Mouse (Mus musculus) C2C12 (cell line): ENCODE measurements around the gene Pla2g10.
"Not testable (repeated sequence)": the region's sequence is repeated elsewhere in the genome, so short reads cannot be mapped to it uniquely, and the experiment has no call there.

Experiments
- CEBPB ChIP-seq: IDR thresholded peaks from one replicate; pipeline ENCODE4 v1.6.1; 2011; ENCODE audit warnings: low read depth, mild to moderate bottlenecking, control low read depth, moderate library complexity
- CTCF ChIP-seq: IDR thresholded peaks from one replicate; pipeline ENCODE4 v1.5.1; 2011; ENCODE audit not compliant: control insufficient read depth, insufficient read depth, insufficient read length
- FOSL1 ChIP-seq: IDR thresholded peaks from one replicate; pipeline ENCODE4 v1.8.0; 2011; ENCODE audit warnings: mild to moderate bottlenecking, low read length; ENCODE audit not compliant: poor library complexity, insufficient read depth, severe bottlenecking
- MYOD1 ChIP-seq: IDR thresholded peaks from one replicate; pipeline ENCODE4 v1.6.1; 2011; ENCODE audit warnings: low read depth; ENCODE audit not compliant: control insufficient read depth, insufficient read length
- MYOG ChIP-seq: IDR thresholded peaks from one replicate; pipeline ENCODE4 v1.6.1; 2011; ENCODE audit not compliant: control insufficient read depth, insufficient read length; ENCODE audit errors: extremely low read depth
- USF1 ChIP-seq: IDR thresholded peaks from one replicate; pipeline ENCODE4 v1.6.1; 2011; ENCODE audit warnings: low read depth, mild to moderate bottlenecking, control low read depth, moderate library complexity

DNA sequence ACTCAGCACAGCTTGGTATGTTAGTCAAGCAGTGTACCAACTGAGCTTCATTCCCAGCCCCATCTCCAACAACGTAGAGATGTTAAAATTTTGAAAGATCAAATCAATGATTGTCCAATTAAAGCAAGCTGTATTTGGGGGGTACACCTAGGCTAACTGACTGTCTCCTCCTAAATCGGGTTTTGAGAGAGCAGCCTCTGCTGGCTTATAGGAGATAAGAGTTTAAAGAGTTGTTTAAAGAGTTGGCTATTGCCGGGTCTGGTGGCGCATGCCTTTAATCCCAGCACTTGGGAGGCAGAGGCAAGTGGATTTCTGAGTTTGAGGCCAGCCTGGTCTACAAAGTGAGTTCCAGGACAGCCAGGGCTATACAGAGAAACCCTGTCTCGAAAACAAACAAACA lies 59.9 kb downstream of the Pla2g10 start:
- TF ChIP-seq CTCF, MYOG, USF1, FOSL1, MYOD1, CEBPB: not testable (repeated sequence)
